Mouse (Mus musculus) Patski (cell line): ENCODE measurements around the gene Slc12a8. TPM values are rescaled to one million over a fixed set of nuclear protein-coding genes. Genes with fewer than 3 reads are reported as not detected.

Source experiments
- ATAC-seq: fragments of 100-300 bp; one replicate; pipeline ENCODE4 v1.8.0; 2021
- CTCF ChIA-PET: fragments of 350-600 bp; sonication (Branson Sonifier 250); formaldehyde crosslinking; loops from one replicate; lab custom pipeline; 2022; ENCODE audit warnings: inconsistent platforms; lab: Charles Lee
- POLR2A ChIA-PET: fragments of 350-600 bp; sonication (Branson Sonifier 250); formaldehyde crosslinking; loops from one replicate; lab custom pipeline; 2022; ENCODE audit warnings: antibody characterized with exemption, inconsistent platforms; lab: Charles Lee
- DNase-seq: peaks from one replicate; pipeline ENCODE4 v3.0.0-alpha.2; 2011; ENCODE audit warnings: low read depth, low spot score
- H3K27me3 ChIP-seq: fragments of 371-371 bp; one replicate; pipeline ENCODE4 v1.5.1; 2021
- CTCF ChIP-seq: fragments of 100-300 bp; IDR thresholded peaks from one replicate; pipeline ENCODE4 v1.5.1; 2021
- in situ Hi-C: fragments of 300-500 bp; cut with MboI; formaldehyde crosslinking; loops from 3 replicates; pipeline ENCODE4 v1.11.1; 2018; ENCODE audit warnings: low pct_unique_long_range_greater_than_20kb, mixed read lengths
- polyA plus RNA-seq: library from polyadenylated mRNA; unstranded; gene quantifications from one replicate; pipeline ENCODE4 v1.2.3, GENCODE M21; 2021

Slc12a8 gene
- polyA plus RNA-seq, 1 experiment from 2014 or later, result 1.2 TPM

GRCm38 (mm10) chr16:33512555-33512954 is 4.6 kb upstream of the Slc12a8 start:
- no peak for ATAC-seq
- no peak for DNase-seq
- H3K27me3 ChIP-seq, result no peaks in the 10 kb centered on the region
- in situ Hi-C loops, result no loop called here
- ChIA-PET POLR2A (no interaction called here), CTCF (no interaction called here)
- TF ChIP-seq CTCF, result no peak

GRCm38 (mm10) chr16:33517627-33518026 is 499 bp downstream of the Slc12a8 start:
- no peak for TF ChIP-seq CTCF
- in situ Hi-C loops, result no loop called here
- ChIA-PET CTCF (no interaction called here), POLR2A (no interaction called here)
- DNase-seq, result no peak
- no peaks in the 10 kb centered on the region for H3K27me3 ChIP-seq
- no peak for ATAC-seq

- no peaks in the 10 kb centered on the region for H3K27me3 ChIP-seq
- POLR2A ChIA-PET, result no interaction called here
- ATAC-seq (no peak), DNase-seq (no peak)
- TF ChIP-seq CTCF, result no peak
- CTCF ChIA-PET, result no interaction called here
- in situ Hi-C loops, result no loop called here
These were observed 1.1 kb downstream of the Slc12a8 start for GRCm38 (mm10) chr16:33518236-33518635.

GRCm38 (mm10) chr16:33519916-33520568 is 2.9 kb downstream of the Slc12a8 start:
- in situ Hi-C loops, result no loop called here
- ChIA-PET POLR2A (no interaction called here), CTCF (no interaction called here)
- no peak for TF ChIP-seq CTCF
- no peaks in the 10 kb centered on the region for H3K27me3 ChIP-seq
- DNase-seq (no peak), ATAC-seq (no peak)

GRCm38 (mm10) chr16:33522516-33522915 is 5.4 kb downstream of the Slc12a8 start:
- no peak for TF ChIP-seq CTCF
- POLR2A ChIA-PET, result no interaction called here
- CTCF ChIA-PET, result no interaction called here
- DNase-seq (no peak), ATAC-seq (no peak)
- in situ Hi-C loops, result no loop called here
- no peaks in the 10 kb centered on the region for H3K27me3 ChIP-seq

- in situ Hi-C loops, result no loop called here
- ATAC-seq (no peak), DNase-seq (no peak)
- CTCF ChIA-PET, result no interaction called here
- POLR2A ChIA-PET, result no interaction called here
- no peaks in the 10 kb centered on the region for H3K27me3 ChIP-seq
- no peak for TF ChIP-seq CTCF
These were observed 6.4 kb downstream of the Slc12a8 start for GRCm38 (mm10) chr16:33523571-33523970.

- ChIA-PET CTCF (interaction anchor here (1.3 kb wide), 1 partner anchor 9 kb away, joined by 4 read pairs; no protein-coding TSS in a partner anchor), POLR2A (no interaction called here)
- no peak for DNase-seq
- no peak for ATAC-seq
- no peak for TF ChIP-seq CTCF
- in situ Hi-C loops, result no loop called here
- H3K27me3 ChIP-seq, result no peaks in the 10 kb centered on the region
These were observed 12.7 kb downstream of the Slc12a8 start for GRCm38 (mm10) chr16:33529502-33530454.

GRCm38 (mm10) chr16:33531184-33531583 is 14.1 kb downstream of the Slc12a8 start:
- in situ Hi-C loops, result no loop called here
- DNase-seq (no peak), ATAC-seq (no peak)
- no peak for TF ChIP-seq CTCF
- ChIA-PET POLR2A (no interaction called here), CTCF (no interaction called here)
- H3K27me3 ChIP-seq, result no peaks in the 10 kb centered on the region

- ATAC-seq (no peak), DNase-seq (no peak)
- ChIA-PET POLR2A (no interaction called here), CTCF (no interaction called here)
- H3K27me3 ChIP-seq, result no peaks in the 10 kb centered on the region
- in situ Hi-C loops, result no loop called here
- no peak for TF ChIP-seq CTCF
These were observed 19.3 kb downstream of the Slc12a8 start for GRCm38 (mm10) chr16:33536456-33536855.

GRCm38 (mm10) chr16:33537499-33538225 is 20.5 kb downstream of the Slc12a8 start:
- POLR2A ChIA-PET, result no interaction called here
- H3K27me3 ChIP-seq, result no peaks in the 10 kb centered on the region
- CTCF ChIA-PET, result interaction anchor here (1.4 kb wide), 1 partner anchor 10 kb away, joined by 3 read pairs; no protein-coding TSS in a partner anchor
- no peak for DNase-seq
- no peak for TF ChIP-seq CTCF
- no peak for ATAC-seq
- in situ Hi-C loops, result no loop called here
